Mouse (Mus musculus) megakaryocyte-erythroid progenitor cell, adult 5-6 weeks (primary cell): Measurements from ENCODE around the gene Cenpe. TPM values are rescaled to one million over a fixed set of nuclear protein-coding genes. Genes with fewer than 3 reads are reported as not detected.
A peak's percentile ranks its signal among the peaks of the same experiment; 100 is the strongest.

Source experiments
- ATAC-seq: replicated peaks from 2 replicates; pipeline ENCODE4 v1.8.0; 2016; ENCODE audit warnings: mild to moderate bottlenecking, inconsistent platforms; ENCODE audit not compliant: severe bottlenecking, poor library complexity, low FRiP score, low TSS enrichment
- total RNA-seq, 2 experiments: library from RNA; stranded (forward) in 1 of 2; stranded (reverse) in 1 of 2; fragments of 200-1000, 215-1000 nt in 1 of 2; fragments of >200 nt in 1 of 2; fragmentation: Nextera tagmentation in 1 of 2; gene quantifications; 2 replicates each; pipeline ENCODE4 v1.2.3; 2014 to 2017

Gene Cenpe
- total RNA-seq, 2 experiments from 2014 or later, result 45.2 to 58.5 TPM

DNA sequence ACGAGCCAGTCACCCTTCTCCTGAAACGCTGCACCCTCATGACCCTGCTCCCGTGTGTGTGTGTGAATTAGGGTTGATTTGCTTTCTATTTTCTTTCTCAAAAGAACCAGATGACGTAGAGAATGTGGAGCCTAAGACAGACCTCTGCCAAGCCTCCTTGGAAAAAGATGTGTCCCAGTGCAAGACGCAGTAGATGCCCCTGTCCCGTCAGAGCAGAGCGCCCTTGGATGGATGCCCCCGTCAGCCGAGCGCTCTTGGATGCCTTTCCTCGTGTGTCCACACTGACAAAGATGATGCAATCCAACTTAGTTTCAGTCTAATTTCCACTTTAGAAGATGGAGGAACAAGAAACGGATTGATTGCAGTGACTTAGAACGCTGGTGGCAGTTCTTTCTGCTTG is 60.7 kb downstream of the Cenpe start:
- no peak for ATAC-seq

DNA sequence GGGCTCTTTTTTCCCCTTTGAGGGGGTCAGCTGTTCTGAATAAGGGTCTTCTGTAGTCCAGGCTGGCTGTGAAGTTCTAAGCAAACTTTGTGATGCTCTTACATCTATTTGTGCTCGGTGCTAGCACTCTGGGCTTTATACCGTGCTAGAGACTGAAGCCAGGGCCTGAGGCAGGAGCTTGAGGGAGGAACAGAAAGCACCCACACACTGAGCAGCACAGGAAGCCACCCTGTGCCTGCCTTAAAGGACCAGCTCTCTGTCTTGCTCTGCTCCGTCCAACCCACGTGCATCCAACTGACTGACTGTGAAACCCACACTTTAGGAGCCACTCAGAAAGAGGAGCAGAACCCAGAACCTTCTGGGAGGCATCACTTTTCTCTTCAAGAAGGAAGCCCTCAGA is 67.8 kb downstream of the Cenpe start:
- ATAC-seq, result no peak

DNA sequence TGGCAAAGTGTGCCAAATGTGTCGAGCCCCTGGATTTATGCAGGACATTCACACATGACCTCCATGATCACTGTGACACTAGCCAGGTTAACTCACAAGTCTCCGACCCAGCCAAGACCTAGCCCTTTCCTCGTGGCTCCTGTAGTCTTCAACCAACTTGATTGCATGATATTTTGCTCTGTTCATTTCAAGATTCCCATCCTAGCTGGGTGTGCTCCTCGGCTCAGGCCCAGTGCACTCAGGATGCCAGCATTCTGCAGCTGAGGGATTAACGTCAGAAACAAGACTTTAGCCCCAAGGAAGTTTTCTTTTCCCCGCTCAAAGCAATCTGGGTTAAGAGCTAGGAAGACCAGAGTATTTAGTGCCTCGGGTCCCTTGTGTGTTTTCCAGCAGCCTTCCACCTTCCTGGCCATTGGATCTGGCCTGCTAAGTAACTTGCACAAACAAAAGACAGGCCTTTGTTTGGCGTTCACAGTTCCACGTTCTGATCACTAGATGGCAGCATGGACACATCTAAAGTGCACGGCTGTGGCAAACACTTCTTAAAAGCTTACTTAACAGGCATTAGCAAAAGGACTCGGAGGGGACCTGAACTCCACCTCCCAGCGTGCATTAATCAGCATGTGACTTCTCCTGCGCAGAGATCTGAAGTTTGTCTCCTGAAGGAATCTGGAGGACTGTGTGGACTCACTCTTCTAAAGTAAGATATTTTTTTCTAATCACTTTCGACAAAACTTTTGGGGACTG is 68.5 kb downstream of the Cenpe start, which contains the start of gene Bdh2:
TSS of gene Bdh2 (plus strand) at position 553 of the 747 bp plus-strand sequence.
- ATAC-seq, result peak; percentile 92

DNA sequence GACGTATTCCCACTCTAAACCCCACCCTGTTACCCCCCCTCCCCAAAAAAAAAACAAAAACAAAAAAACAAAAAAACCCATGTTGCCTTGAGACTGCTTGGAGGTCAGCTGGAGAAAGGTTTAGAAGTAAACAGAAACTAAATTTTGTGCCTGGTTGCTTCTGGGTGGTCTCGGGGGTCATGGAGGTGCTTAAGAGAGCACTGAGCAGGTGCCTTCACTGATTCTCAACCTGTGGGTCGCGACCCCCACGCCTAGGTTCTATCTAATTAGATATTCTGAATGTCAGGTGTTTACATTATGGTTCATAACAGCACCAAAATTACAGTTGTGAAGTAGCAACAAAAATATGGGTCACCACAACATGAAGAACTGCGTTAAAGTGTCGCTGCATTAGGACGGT is 69.4 kb downstream of the Cenpe start:
- ATAC-seq, result no peak

DNA sequence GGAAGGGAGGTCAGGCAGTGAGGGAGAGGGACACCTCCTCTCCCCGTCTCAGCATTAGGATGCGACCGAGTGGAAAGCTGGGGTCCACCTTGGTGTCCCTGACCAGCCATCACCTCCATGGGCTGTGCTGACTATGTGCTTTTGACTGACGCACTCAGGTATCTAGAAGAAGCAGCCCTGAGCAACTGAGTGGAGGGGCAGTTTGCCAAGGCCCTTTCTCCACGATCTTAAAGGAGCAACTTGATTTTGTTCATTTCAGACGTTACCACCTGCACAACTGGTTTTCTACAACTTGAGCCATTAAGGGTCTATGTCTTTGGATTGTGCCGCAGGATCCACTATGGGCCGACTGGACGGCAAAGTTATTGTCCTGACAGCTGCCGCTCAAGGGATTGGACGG is 72.9 kb downstream of the Cenpe start:
- no peak for ATAC-seq

DNA sequence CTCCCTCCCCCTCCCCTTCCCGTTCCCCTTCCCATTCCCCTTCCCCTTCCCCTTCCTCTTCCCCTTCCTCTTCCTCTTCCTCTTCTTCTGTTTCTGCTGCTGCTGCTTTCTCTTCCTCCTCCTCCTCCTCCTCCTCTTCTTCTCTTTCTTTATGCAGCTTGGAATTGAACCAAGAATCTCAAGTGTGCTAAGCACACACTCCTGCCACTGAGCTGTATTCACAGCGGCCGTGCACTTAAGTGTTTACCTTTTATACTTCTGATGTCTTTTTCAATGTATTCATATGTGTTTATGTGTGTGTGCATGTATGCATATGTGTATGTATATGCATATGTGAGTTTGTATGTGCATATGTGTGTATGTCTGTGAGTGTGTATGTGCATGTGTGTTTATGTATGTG is 73.5 kb downstream of the Cenpe start:
- no peak for ATAC-seq

DNA sequence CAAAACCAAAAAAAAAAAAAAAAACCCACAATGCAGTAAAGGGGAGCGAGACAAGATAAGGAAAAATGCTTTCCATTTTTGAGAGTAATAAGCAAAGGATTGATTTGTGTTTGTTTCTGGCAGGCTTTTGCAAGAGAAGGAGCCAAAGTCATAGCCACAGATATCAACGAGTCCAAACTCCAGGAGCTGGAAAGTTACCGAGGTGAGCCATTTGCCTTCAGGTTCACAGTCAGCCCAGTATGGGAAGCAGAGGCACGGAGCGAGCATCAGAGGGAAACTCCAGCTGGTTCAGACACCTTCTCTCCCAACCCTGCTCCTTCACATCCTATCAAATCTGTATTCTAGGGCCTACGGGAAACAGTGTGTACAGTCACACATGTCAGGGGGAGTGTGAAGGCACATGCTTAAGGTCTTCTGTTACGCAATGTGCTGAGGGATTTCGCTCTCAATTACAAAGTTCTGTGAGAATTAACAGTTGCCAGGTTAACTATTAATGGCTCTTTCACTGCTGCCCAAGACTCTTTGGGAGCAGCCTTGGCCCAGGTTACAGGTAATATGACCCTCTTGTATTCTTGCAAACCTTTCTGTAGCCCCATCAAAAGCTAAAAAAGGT is 75.9 kb downstream of the Cenpe start:
- no peak for ATAC-seq

DNA sequence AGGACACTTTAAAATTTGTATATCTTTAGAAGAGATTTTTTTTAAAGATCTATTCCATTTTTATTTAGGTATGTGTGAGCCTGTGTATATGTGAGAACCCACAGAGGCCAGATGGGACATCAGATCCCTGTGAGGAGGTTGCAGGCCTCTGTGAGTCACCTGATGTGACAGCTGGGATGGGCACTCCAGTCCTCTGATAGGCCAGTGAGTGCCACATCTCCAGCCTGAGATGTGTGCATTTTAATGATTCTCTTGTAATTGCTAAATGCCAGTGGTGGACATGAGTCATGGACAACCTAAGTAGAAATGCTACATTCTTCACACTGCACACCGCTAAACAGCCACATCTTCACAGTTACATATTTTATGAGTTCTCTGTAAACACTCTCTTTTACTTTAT is 76.8 kb downstream of the Cenpe start:
- no peak for ATAC-seq

DNA sequence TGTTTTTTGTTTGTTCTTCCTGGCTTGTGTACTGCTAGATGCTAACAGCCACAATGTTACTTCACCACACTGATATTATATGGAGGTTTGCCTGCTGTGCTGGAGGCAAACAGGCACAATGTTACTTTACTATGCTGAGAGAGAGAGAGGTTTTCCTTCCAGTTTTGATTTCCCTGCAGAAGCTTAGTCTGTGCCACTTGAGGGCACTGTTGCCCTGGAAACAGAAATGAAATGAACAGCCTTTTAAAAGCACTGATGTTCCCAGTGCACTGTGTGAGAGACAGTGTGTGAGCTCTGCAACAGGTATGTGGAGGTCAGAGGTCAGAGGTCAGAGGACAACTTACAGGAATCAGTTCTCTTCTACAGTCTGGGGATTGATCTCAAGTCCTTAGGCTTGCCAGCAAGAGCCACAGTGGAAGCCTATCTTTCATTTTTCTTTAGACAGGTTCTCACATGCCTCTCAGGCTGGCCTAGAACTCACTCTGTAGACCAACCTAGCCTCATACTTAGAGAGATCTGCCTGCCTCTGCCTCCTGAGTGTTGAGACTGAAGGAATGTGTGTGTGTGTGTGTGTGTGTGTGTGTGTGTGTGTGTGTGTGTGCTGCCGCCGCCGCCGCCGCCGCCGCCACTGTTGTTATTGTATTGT is 78.0 kb downstream of the Cenpe start:
- ATAC-seq, result peak; percentile 78

DNA sequence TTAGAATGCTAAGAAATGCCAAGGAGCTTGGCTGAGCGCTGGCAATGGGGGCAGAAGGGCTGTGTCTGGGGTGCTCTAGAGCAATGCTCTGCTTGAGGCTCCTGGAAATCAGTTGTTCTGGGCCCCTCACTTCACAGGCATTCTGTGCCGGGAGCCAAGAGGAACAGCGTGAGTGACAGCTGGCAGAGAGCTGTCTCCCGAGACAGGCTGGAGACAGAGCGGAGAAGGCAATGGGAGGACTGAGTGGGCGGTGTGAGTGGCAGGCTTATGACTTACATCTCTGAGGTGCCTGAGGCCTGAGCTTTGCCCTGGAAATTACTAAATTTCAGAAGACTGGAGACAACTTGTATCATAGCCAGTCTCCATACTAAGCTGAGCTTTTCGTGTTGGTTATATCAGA is 81.4 kb downstream of the Cenpe start:
- ATAC-seq, result no peak

DNA sequence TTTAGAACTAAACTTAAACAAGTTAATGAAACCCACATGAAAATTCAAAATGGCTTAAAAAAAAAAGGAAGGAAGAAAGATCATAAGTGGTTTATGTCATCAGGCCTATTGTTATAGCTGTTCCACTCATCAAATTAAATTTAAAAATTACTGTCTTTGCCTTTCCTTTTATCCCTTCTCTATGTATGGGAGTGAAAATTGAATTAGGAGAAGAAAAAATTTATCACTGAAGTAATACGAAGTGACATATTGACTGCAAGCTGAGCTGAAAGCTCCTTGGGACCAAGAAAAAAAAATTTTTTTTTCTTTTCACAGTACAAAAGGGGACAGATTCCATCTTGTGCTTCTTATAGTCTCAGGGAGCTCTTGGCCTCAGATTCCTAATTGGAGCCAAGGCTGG is 83.2 kb downstream of the Cenpe start:
- ATAC-seq, result no peak

DNA sequence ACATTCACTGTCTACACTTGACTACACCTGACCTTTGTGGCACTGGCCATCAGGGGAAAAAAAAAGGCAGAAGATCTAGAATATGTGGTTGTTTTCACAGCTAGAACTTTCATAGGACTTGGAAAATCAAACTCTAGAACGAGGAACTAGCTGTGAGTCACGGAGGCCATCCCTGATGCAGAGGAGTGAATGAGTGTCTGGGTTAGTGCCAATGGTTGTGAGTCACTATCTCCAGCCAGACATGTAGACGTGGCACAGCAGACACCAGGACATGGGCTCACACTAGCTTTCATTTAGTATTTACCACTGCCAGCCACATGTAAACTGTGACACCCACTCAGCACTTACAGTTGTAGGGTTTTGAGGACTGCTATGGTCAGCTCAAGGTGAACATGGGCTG is 86.2 kb downstream of the Cenpe start:
- peak; percentile 73 for ATAC-seq

DNA sequence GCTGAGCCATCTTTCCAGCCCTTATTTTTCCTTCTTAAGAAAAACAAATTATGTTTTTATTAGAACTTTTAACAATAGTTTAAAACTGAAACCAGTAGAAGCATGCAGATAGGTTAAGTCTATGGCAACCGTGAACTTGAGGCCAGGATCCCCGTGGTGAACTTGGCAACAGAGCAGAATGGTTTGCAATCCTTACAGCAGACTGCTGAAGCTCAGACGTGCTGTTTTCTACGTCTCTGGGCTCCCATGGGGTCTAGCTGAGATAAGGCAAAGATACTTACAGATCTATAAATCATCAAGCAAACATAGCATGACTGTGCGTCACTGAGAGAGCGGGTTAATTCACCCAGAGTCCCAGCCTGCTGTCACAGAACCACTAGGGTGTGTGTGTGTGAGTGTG is 87.7 kb downstream of the Cenpe start:
- peak; percentile 28; the same call in 1 of the 2 replicates for ATAC-seq

DNA sequence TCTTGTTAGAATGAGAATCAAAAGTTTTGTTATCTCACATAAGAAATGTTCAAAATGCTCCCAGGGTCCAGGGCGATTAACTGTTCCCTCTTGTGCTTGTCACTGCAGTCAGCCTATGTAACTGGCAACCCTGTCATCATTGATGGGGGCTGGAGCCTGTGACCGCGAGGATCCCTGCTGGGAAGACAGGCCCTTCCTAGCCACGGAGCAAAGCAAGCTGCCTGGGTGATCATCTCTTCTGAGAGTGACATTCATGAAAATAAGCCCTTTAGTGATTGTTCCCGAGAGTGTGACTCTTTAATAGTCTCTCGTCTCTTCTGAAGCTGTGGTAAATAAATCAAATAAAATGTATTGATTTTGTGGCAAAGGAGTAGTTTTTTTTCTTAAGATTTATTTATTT is 91.7 kb downstream of the Cenpe start:
- no peak for ATAC-seq

DNA sequence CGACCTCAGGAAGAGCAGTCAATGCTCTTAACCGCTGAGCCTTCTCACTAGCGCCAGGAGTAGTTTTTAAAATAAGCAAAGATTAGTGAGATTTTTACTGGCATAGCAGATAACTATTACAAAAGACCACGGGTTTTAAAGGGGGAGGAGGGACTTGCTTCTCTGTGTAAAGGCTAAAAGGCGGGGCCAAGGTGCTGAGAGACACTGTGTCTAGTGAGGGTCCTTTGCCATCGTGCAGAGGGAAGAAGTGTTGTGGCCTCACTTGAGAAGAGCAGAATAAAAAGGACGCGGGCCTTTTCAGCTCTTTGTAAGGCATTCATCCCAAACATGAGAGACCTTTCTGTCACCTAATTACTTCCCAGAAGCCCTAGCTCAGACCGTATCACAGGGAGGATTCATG is 92.2 kb downstream of the Cenpe start:
- no peak for ATAC-seq

DNA sequence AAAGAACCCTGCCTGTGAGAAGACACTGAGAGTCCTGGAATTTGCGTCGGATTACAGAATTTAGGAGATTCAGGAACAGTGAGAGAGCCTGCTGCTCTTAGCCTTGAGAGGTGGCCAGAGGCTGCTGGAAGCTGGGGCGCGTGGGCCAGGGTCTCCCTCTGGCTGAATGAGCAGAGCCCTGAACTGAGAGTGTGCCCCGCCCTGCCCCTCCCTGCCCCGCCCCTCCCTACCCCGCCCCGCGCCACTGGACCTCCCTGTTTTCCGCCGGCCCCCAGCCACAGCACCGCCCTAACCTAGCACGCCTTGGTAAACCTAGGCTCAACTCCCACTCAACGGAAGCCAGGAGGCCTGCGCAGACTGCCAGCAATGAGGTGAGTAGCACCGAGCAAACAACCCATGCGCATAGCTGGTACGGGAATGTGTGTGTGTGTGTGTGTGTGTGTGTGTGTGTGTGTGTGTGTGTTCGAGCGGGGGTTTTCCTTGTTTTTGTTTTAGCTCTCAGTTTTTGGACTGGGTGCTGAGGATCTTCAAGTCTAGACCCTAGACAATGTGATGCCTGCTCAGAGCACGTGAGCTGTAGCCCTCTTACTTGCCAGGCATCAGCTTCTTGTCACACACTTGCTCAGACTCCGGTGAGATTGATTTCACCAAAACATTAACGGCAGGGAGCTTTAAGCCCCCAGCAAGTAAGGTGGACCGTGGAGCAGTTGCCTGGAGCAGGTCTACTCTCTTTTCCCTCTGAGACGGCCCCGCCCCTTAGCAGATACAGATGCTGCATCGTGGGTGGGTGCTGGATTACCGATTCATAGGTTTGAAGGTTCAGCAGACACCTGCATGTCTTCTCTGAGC is 95.3 kb downstream of the Cenpe start, which contains the start of gene Slc9b2:
TSS of gene Slc9b2 (plus strand) at position 290 of the 849 bp plus-strand sequence.
- peak; percentile 94 for ATAC-seq

DNA sequence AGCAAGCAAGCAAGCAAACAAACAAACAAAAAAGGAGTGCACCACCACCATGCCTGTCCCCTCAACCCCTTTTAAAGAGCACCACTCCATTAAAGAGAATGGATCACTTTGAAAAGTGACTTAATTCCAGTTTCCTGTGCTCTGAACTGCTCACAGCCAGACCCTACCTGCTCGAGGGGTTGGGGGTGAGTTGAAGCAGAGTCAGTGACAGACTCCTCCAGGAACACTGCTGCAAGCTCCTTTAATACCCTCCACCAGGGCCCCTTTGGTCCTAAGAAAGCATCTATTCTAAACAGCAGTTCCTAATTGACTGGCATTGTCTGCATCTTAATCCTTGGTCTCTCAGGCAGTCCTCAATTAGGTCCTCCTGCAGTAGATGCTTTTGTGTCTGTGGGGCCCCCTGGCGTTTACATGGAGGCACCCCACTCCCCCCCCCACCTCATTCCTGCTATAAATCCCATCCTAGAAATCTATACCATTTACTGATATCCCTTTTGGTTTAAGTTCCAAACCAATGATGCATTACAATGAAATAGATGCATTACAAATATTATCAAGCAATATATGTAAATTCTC is 100.7 kb downstream of the Cenpe start:
- no peak for ATAC-seq

DNA sequence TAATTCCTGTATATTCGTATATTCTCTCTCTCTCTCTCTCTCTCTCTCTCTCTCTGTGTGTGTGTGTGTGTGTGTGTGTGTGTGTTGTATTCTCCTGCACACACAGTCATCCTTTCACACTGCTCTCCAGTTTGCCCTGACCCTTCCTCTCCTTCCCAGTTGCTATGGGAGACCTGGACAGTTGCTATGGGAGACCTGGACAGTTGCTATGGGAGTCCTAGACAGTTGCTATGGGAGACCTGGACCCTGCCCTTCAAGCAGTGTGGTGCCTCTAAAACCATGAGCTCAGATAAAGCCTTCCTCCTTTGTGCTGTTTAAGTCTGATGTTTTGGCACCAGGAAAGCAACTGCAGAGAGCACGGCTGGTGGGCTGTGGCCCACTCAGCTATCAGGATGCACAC is 101.4 kb downstream of the Cenpe start:
- ATAC-seq, result no peak

DNA sequence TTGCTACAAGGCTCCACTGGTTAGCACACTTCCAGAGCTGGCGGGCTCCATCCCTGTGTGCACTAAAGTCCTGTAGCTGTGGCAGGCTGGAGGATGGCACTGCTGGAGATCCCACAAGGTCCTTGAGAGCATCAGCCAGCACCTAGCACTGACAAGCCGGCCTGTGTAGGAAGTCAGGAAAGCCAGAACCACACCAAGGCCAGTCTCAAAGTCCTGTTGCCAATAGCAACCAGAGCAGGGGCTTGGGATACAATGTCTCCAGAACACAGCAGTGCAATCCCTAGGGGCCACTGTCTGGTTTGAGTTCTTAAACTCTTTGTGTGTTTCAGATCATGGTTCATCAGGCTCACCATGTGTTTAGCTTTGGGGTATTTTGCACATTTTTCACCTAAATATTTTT is 102.5 kb downstream of the Cenpe start:
- no peak for ATAC-seq
